Mouse (Mus musculus): ENCODE results near the gene Sema5a.
A peak's percentile ranks its signal among the peaks of the same experiment; 100 is the strongest.

The Sema5a gene

GRCm38 (mm10) chr15:32562600-32562999 lies 318.0 kb downstream of the Sema5a start:
- no peak for DNase-seq

- DNase-seq: peak; percentile 45 to 71
These were observed 323.7 kb downstream of the Sema5a start for GRCm38 (mm10) chr15:32568181-32568857.

- no peak for DNase-seq
These were observed 324.3 kb downstream of the Sema5a start for GRCm38 (mm10) chr15:32568858-32569387.

GRCm38 (mm10) chr15:32574327-32574726 lies 329.7 kb downstream of the Sema5a start:
- DNase-seq: no peak

GRCm38 (mm10) chr15:32575212-32575611 lies 330.6 kb downstream of the Sema5a start:
- DNase-seq: no peak

GRCm38 (mm10) chr15:32579351-32579750 lies 334.7 kb downstream of the Sema5a start:
- DNase-seq: no peak

GRCm38 (mm10) chr15:32590641-32591040 lies 346.0 kb downstream of the Sema5a start:
- no peak for DNase-seq

- no peak for DNase-seq
These were observed 349.1 kb downstream of the Sema5a start for GRCm38 (mm10) chr15:32593746-32594145.

GRCm38 (mm10) chr15:32596574-32596973 lies 352.0 kb downstream of the Sema5a start:
- DNase-seq: no peak

GRCm38 (mm10) chr15:32597189-32597588 lies 352.6 kb downstream of the Sema5a start:
- DNase-seq: no peak

GRCm38 (mm10) chr15:32607236-32607635 lies 362.6 kb downstream of the Sema5a start:
- peak; percentile 26 to 38 for DNase-seq

- no peak for DNase-seq
These were observed 366.2 kb downstream of the Sema5a start for GRCm38 (mm10) chr15:32610776-32611175.

- DNase-seq: no peak
These were observed 366.6 kb downstream of the Sema5a start for GRCm38 (mm10) chr15:32611201-32611600.

GRCm38 (mm10) chr15:32613718-32614117 lies 369.1 kb downstream of the Sema5a start:
- DNase-seq: no peak

GRCm38 (mm10) chr15:32615773-32616172 lies 371.2 kb downstream of the Sema5a start:
- DNase-seq: no peak

GRCm38 (mm10) chr15:32619199-32619598 lies 374.6 kb downstream of the Sema5a start:
- no peak for DNase-seq

- peak; percentile 24 to 42 for DNase-seq
These were observed 378.6 kb downstream of the Sema5a start for GRCm38 (mm10) chr15:32623037-32623739.

GRCm38 (mm10) chr15:32624106-32624505 lies 379.5 kb downstream of the Sema5a start:
- DNase-seq: no peak

- DNase-seq: no peak
These were observed 381.4 kb downstream of the Sema5a start for GRCm38 (mm10) chr15:32626031-32626430.

- DNase-seq: no peak
These were observed 389.1 kb downstream of the Sema5a start for GRCm38 (mm10) chr15:32633713-32634112.

GRCm38 (mm10) chr15:32637879-32638278 lies 393.3 kb downstream of the Sema5a start:
- no peak for DNase-seq

GRCm38 (mm10) chr15:32647061-32647687 lies 402.6 kb downstream of the Sema5a start:
- DNase-seq: no peak

GRCm38 (mm10) chr15:32654046-32654445 lies 409.4 kb downstream of the Sema5a start:
- DNase-seq: no peak

GRCm38 (mm10) chr15:32656017-32656416 lies 411.4 kb downstream of the Sema5a start:
- no peak for DNase-seq

Data from cerebellum, postnatal 25 days (tissue).